Mouse (Mus musculus) C3H10T1/2 (cell line): Measurements from ENCODE around the gene Cd300ld4. TPM values are rescaled to one million over a fixed set of nuclear protein-coding genes. Genes with fewer than 3 reads are reported as not detected.

Source experiments
- polyA plus RNA-seq, 2 experiments: library from polyadenylated mRNA; unstranded; fragments of >200 nt; fragmentation: generic; extraction: Trizol; gene quantifications; one replicate each; pipeline ENCODE4 v1.2.1; 2012; ENCODE audit warnings: missing spikeins in 2 of 2

Cd300ld4 gene
- not detected for polyA plus RNA-seq

GRCm38 (mm10) chr11:115026912-115027311 is at the start of gene Cd300ld4:
Gene Cd300ld4, minus strand, starts transcription at chr11:115027012.

GRCm38 (mm10) chr11:115062077-115062476 is 35.3 kb upstream of the Cd300ld4 start, which contains the start of gene Cd300e:
Gene Cd300e, minus strand, starts transcription at chr11:115062177.

GRCm38 (mm10) chr11:115048259-115048658 is 21.4 kb upstream of the Cd300ld4 start, which contains the start of gene Cd300ld3:
Gene Cd300ld3, minus strand, starts transcription at chr11:115048409.

GRCm38 (mm10) chr11:115037669-115038068 is 10.9 kb upstream of the Cd300ld4 start, which contains the start of gene Cd300ld5:
Gene Cd300ld5, minus strand, starts transcription at chr11:115037769.

GRCm38 (mm10) chr11:115016093-115016492 is 10.7 kb downstream of the Cd300ld4 start, which contains the start of gene Cd300ld2:
Gene Cd300ld2, minus strand, starts transcription at chr11:115016193.

GRCm38 (mm10) chr11:115001474-115002040 is 25.3 kb downstream of the Cd300ld4 start, which contains the start of gene Cd300c2:
Gene Cd300c2, minus strand, starts transcription at chr11:115001880.

GRCm38 (mm10) chr11:114989793-114990192 is 37.0 kb downstream of the Cd300ld4 start, which contains the start of gene Cd300ld:
Gene Cd300ld, minus strand, starts transcription at chr11:114989922.

Other genes starting within 250 kb of the Cd300ld4 start
- gene Btbd17, start 231.1 kb downstream of the Cd300ld4 start, polyA plus RNA-seq, result under 1 TPM in 1 of 2 experiments, not detected in 1; 0.70 TPM
- not detected for gene Gpr142, start 228.1 kb downstream of the Cd300ld4 start, polyA plus RNA-seq
- gene Gprc5c, start 175.9 kb downstream of the Cd300ld4 start, polyA plus RNA-seq, result not detected
- gene Cd300a, start 137.0 kb downstream of the Cd300ld4 start, polyA plus RNA-seq, result not detected
- under 1 TPM; 0.04 to 0.23 TPM for gene Cd300lb, start 92.6 kb downstream of the Cd300ld4 start, polyA plus RNA-seq
- not detected for gene Cd300c, start 57.9 kb downstream of the Cd300ld4 start, polyA plus RNA-seq
- gene Cd300ld, start 37.1 kb downstream of the Cd300ld4 start, polyA plus RNA-seq, result not detected
- not detected for gene Cd300c2, start 25.1 kb downstream of the Cd300ld4 start, polyA plus RNA-seq
- not detected for gene Cd300ld2, start 10.8 kb downstream of the Cd300ld4 start, polyA plus RNA-seq
- gene Cd300ld5, start 10.8 kb upstream of the Cd300ld4 start, polyA plus RNA-seq, result not detected
- not detected for gene Cd300ld3, start 21.4 kb upstream of the Cd300ld4 start, polyA plus RNA-seq
- not detected for gene Cd300e, start 35.2 kb upstream of the Cd300ld4 start, polyA plus RNA-seq
- gene Rab37, start 64.4 kb upstream of the Cd300ld4 start, polyA plus RNA-seq, result under 1 TPM; 0.01 to 0.07 TPM
- gene Cd300lf, start 107.0 kb upstream of the Cd300ld4 start, polyA plus RNA-seq, result not detected
- 10 to 100 TPM; 13.5 to 58.4 TPM for gene Slc9a3r1, start 136.3 kb upstream of the Cd300ld4 start, polyA plus RNA-seq
- gene Tmem104, start 160.5 kb upstream of the Cd300ld4 start, polyA plus RNA-seq, result 1 to 10 TPM; 3.2 to 9.7 TPM
- gene Nat9, start 160.8 kb upstream of the Cd300ld4 start, polyA plus RNA-seq, result 10 to 100 TPM; 19.1 to 27.4 TPM
- not detected for gene Grin2c, start 240.2 kb upstream of the Cd300ld4 start, polyA plus RNA-seq